Mouse (Mus musculus): Measurements from ENCODE around the gene Fyn.

DNA sequence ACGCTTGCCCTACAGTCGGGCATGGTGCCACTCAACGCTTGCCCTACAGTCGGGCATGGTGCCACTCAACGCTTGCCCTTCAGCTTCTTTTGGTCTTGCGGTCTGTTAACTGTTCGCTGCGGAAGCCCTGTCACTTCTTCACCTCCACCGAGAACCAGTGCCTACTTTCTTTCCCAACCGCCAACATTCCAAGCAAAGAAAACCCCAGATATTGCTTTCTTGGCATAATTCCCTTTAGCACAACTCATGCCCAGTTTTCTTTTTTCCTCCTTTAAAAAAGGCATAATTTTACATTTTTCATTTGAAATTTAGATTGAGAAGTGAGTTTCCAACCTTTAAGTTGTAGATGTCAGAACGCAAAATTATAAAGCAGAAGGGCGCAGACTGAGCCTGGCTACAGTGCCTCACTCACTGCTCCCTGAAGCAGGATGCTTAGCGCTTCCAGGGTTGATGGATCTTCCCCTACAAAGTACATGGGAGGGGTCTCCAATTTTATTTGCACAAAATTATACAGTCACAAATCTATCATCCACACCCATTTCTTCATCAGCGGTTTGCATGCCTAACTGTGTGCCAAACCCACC, 18.8 kb upstream of the Fyn start:
- TF ChIP-seq POLR2A (IDR thresholded peaks at IDR 0.05; ENCODE audit: extremely low read depth, insufficient read depth, low read length) (no peak), CTCF (IDR thresholded peaks at IDR 0.05; ENCODE audit: extremely low read depth, insufficient read depth, low read length) (no peak)

All from cortical plate, adult 2 months (tissue).